Mouse (Mus musculus): ENCODE measurements around the gene Nxpe3.

The Nxpe3 gene

DNA sequence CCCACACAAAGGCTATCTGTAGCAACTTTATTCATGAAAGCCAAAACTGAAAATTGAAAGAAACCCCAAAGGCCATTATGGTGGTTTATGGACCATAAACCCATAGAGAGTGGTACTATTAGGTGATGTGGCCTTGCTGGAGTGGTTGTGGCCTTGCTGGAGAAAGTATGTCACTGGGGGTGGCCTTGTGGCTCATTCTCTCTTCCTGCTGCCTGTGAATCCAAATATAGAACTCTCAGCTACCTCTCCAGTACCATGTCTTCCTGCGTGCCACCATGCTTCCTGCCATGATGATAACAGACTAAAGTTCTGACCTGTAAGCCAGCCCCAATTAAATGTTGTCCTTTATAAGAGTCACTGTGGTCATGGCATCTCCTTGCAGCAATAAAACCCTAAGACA is 90.3 kb downstream of the Nxpe3 start:
- no peak for DNase-seq

DNA sequence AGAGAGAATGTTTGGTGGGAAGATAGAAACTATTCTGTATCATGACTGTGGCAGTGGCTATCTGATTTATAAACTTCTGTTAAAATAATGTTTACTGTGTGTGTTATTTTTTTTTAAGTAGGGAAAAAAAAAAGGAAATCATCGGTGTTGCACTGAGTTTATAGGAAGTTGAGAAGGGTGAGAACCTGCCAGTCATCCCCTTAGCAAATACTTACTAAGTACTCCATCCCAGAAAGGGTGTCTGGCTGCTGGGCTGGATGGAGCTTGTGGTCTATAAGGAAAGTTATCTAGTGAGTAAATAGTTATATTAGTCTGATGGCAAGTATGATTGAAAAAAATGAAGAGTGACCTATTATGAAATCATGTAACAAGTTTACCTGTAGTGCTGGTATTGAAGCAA is 93.5 kb downstream of the Nxpe3 start:
- DNase-seq, result no peak

DNA sequence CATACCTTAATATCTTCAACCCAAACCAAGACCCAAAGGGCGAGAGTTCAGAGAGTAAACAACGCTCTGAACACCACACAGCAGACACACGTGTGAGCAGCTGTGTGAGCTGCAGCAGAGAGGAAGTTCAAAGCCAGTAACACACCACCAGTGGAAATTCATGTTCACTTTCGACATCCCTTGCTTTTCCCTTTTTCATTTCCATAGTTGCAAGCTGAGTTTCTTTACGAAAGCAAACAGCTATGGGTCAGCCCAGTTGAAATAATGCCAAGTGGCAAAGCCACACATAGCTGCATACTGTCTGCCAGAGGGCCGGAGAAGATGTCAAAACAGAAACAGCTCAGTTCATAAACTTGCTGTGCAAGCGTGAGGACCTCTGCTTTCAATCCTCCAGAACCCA is 96.2 kb downstream of the Nxpe3 start:
- DNase-seq, result no peak

DNA sequence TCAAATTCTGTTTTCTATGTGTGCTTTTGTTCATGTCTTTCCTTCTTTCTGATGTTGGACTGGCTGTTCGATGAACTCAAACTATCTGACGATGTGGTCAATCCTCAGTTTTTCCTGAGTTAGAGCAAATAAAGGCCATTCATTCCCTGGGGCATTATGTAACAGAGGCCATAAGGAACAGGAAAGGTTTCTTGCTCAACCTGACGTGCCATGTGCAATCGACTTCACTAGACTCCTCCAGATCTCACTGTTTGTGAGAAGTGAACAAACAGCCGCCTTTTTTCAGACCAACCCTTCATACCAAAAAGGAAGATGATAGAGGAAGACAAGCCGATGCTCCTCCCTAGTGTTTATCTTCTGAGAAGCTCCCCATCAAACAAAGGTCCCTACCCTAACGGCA is 104.8 kb downstream of the Nxpe3 start:
- no peak for DNase-seq
